Mouse (Mus musculus) kidney, embryonic 14.5 days (tissue): ENCODE results near the gene Cox19. TPM values are rescaled to one million over a fixed set of nuclear protein-coding genes. Genes with fewer than 3 reads are reported as not detected.
A peak's percentile ranks its signal among the peaks of the same experiment; 100 is the strongest.

Experiments used
- ATAC-seq: fragments of 200-750 bp; cut with Nextera tagmentation; 2 replicates; pipeline ENCODE4 v1.8.0; 2017; ENCODE audit warnings: moderate number of reproducible peaks, mild to moderate bottlenecking, moderate TSS enrichment, moderate library complexity; ENCODE audit not compliant: low FRiP score, low TSS enrichment
- H3K27ac ChIP-seq: fragments of 300-500 bp; sonication (generic); 2 replicates; pipeline ENCODE4 v1.5.1; 2014; ENCODE audit warnings: low read depth, mild to moderate bottlenecking, low read length, moderate library complexity, mixed read lengths
- H3K27me3 ChIP-seq: fragments of 300-500 bp; sonication (generic); 2 replicates; pipeline ENCODE4 v1.6.1; 2014; ENCODE audit warnings: mild to moderate bottlenecking, low read length; ENCODE audit not compliant: control insufficient read depth, insufficient read depth
- H3K36me3 ChIP-seq: fragments of 300-500 bp; sonication (generic); 2 replicates; pipeline ENCODE4 v1.6.1; 2014; ENCODE audit warnings: low read length, mixed read lengths; ENCODE audit not compliant: control insufficient read depth, insufficient read depth
- H3K4me1 ChIP-seq: fragments of 300-500 bp; sonication (generic); 2 replicates; pipeline ENCODE4 v1.6.1; 2014; ENCODE audit warnings: low read length, mixed read lengths; ENCODE audit not compliant: control insufficient read depth, insufficient read depth
- H3K4me2 ChIP-seq: fragments of 300-500 bp; sonication (generic); replicated peaks from 2 replicates; pipeline ENCODE4 v1.6.1; 2014; ENCODE audit warnings: low read depth, mild to moderate bottlenecking, low read length
- H3K4me3 ChIP-seq: fragments of 300-500 bp; sonication (generic); 2 replicates; pipeline ENCODE4 v1.5.1; 2014; ENCODE audit warnings: mild to moderate bottlenecking, low read length
- H3K9ac ChIP-seq: fragments of 300-500 bp; sonication (generic); 2 replicates; pipeline ENCODE4 v1.6.1; 2014; ENCODE audit warnings: low read depth, mild to moderate bottlenecking, low read length, moderate library complexity
- H3K9me3 ChIP-seq: fragments of 300-500 bp; sonication (generic); 2 replicates; pipeline ENCODE4 v1.6.1; 2016; ENCODE audit warnings: low read length; ENCODE audit not compliant: control insufficient read depth
- WGBS: fragments of 180-500 bp; shearing (Covaris S2); extraction: QIAGEN DNeasy Blood & Tissue Kit; methylation state at CpG from one replicate; pipeline ENCODE4 v1.1.7; 2014; 5-methylcytosine and 5-hydroxymethylcytosine counted together
- polyA plus RNA-seq: library from polyadenylated mRNA; unstranded; fragments of >200 nt; fragmentation: Nextera tagmentation; extraction: Ambion mirVana; gene quantifications from 2 replicates; pipeline ENCODE4 v1.2.1, GENCODE M21; 2014

Cox19 gene
- polyA plus RNA-seq, 1 experiment from 2014 or later = 105 TPM

GRCm38 (mm10) chr5:139386047-139386446 lies 34.8 kb upstream of the Cox19 start:
- H3K4me3 ChIP-seq = no peak overlapping the region
- 93% methylated on average over 5 of the region's 5 CpGs for WGBS
- H3K4me2 ChIP-seq = no peak overlapping the region
- no peak for ATAC-seq
- H3K9ac ChIP-seq = no peak overlapping the region
- H3K36me3 ChIP-seq = no peaks in the 10 kb centered on the region
- H3K4me1 ChIP-seq = peaks cover 67% of the 10 kb centered on the region
- H3K27me3 ChIP-seq = no peaks in the 10 kb centered on the region
- H3K27ac ChIP-seq = no peak overlapping the region
- no peaks in the 10 kb centered on the region for H3K9me3 ChIP-seq

- no peak overlapping the region for H3K4me3 ChIP-seq
- ATAC-seq = peak; percentile 43
- no peaks in the 10 kb centered on the region for H3K9me3 ChIP-seq
- H3K27me3 ChIP-seq = no peaks in the 10 kb centered on the region
- peak overlapping the region; percentile 20; the same call in 1 of the 2 replicates for H3K27ac ChIP-seq
- H3K4me1 ChIP-seq = peaks cover 76% of the 10 kb centered on the region
- H3K4me2 ChIP-seq = no peak overlapping the region
- H3K36me3 ChIP-seq = no peaks in the 10 kb centered on the region
- no peak overlapping the region for H3K9ac ChIP-seq
- WGBS = 30% methylated on average over 10 of the region's 10 CpGs
Observed at GRCm38 (mm10) chr5:139384531-139384930, 33.3 kb upstream of the Cox19 start.

GRCm38 (mm10) chr5:139383234-139383633 lies 32.0 kb upstream of the Cox19 start:
- ATAC-seq = no peak
- Histone ChIP-seq H3K4me2 (no peak overlapping the region), H3K4me3 (no peak overlapping the region), H3K9me3 (no peaks in the 10 kb centered on the region), H3K27ac (peak overlapping the region; percentile 66; the same call in 1 of the 2 replicates), H3K36me3 (no peaks in the 10 kb centered on the region), H3K27me3 (no peaks in the 10 kb centered on the region), H3K9ac (no peak overlapping the region), H3K4me1 (peaks cover 74% of the 10 kb centered on the region)
- 86% methylated on average over 9 of the region's 9 CpGs for WGBS

GRCm38 (mm10) chr5:139382760-139383159 lies 31.5 kb upstream of the Cox19 start:
- no peak for ATAC-seq
- H3K36me3 ChIP-seq = no peaks in the 10 kb centered on the region
- WGBS = 62% methylated on average over 8 of the region's 8 CpGs
- no peak overlapping the region for H3K4me3 ChIP-seq
- peak overlapping the region; percentile 66 for H3K27ac ChIP-seq
- peak overlapping the region; percentile 45; the same call in 1 of the 2 replicates for H3K9ac ChIP-seq
- peak overlapping the region; percentile 1; the same call in 1 of the 2 replicates for H3K4me2 ChIP-seq
- peaks cover 74% of the 10 kb centered on the region for H3K4me1 ChIP-seq
- H3K9me3 ChIP-seq = no peaks in the 10 kb centered on the region
- no peaks in the 10 kb centered on the region for H3K27me3 ChIP-seq

GRCm38 (mm10) chr5:139381586-139382513 lies 30.6 kb upstream of the Cox19 start:
- Histone ChIP-seq H3K4me2 (peak overlapping the region; percentile 1), H3K9ac (0 out of 2 replicates have a peak overlapping the region, but pooled peaks have one; percentile 45), H3K27me3 (no peaks in the 10 kb centered on the region), H3K27ac (peak overlapping the region; percentile 66; the same call in 1 of the 2 replicates), H3K9me3 (no peaks in the 10 kb centered on the region), H3K36me3 (no peaks in the 10 kb centered on the region), H3K4me1 (peaks cover 76% of the 10 kb centered on the region), H3K4me3 (no peak overlapping the region)
- 84% methylated on average over 18 of the region's 18 CpGs for WGBS
- ATAC-seq = no peak

GRCm38 (mm10) chr5:139380385-139381248 lies 29.4 kb upstream of the Cox19 start:
- ATAC-seq = peak; percentile 82
- no peaks in the 10 kb centered on the region for H3K9me3 ChIP-seq
- H3K27me3 ChIP-seq = no peaks in the 10 kb centered on the region
- peak overlapping the region; percentile 60 for H3K9ac ChIP-seq
- WGBS = 2% methylated on average over 58 of the region's 73 CpGs
- H3K27ac ChIP-seq = peak overlapping the region; percentile 86
- no peaks in the 10 kb centered on the region for H3K36me3 ChIP-seq
- H3K4me1 ChIP-seq = peaks cover 74% of the 10 kb centered on the region
- peak overlapping the region; percentile 76 for H3K4me2 ChIP-seq
- peak overlapping the region; percentile 54 for H3K4me3 ChIP-seq

GRCm38 (mm10) chr5:139379771-139380384 lies 28.7 kb upstream of the Cox19 start:
- no peaks in the 10 kb centered on the region for H3K27me3 ChIP-seq
- no peaks in the 10 kb centered on the region for H3K36me3 ChIP-seq
- no peak for ATAC-seq
- H3K9me3 ChIP-seq = no peaks in the 10 kb centered on the region
- whole genome bisulfite sequencing = 19% methylated on average over 8 of the region's 8 CpGs
- peak overlapping the region; percentile 86 for H3K27ac ChIP-seq
- peak overlapping the region; percentile 54 for H3K4me3 ChIP-seq
- H3K9ac ChIP-seq = peak overlapping the region; percentile 34; the same call in 1 of the 2 replicates
- peak overlapping the region; percentile 76 for H3K4me2 ChIP-seq
- peaks cover 67% of the 10 kb centered on the region for H3K4me1 ChIP-seq

GRCm38 (mm10) chr5:139378986-139379629 lies 27.9 kb upstream of the Cox19 start:
- Histone ChIP-seq H3K9ac (peak overlapping the region; percentile 31; the same call in 1 of the 2 replicates), H3K4me3 (no peak overlapping the region), H3K27ac (peak overlapping the region; percentile 86), H3K4me2 (no peak overlapping the region), H3K9me3 (no peaks in the 10 kb centered on the region), H3K36me3 (no peaks in the 10 kb centered on the region), H3K27me3 (no peaks in the 10 kb centered on the region), H3K4me1 (peaks cover 59% of the 10 kb centered on the region)
- 35% methylated on average over 21 of the region's 21 CpGs for WGBS
- ATAC-seq = no peak
